ENCODE assay signal across 8 mouse cellular contexts in genomic region chr3:55242422-55243055, GRCm38 (mm10). TPM values are rescaled to one million over a fixed set of nuclear protein-coding genes. Genes with fewer than 3 reads are reported as not detected.
DNase-seq lines count a peak whose midpoint lies in the region; ATAC-seq and TF ChIP-seq lines count a peak whose summit lies in the region.

No protein-coding gene starts in this region.

- H3K4me2 ChIP-seq in forebrain, embryonic 16.5 days (ENCODE audit: low read length) = peak overlapping the region; percentile 62
- peak overlapping the region; percentile 35; the same call in 1 of the 2 replicates for H3K4me2 ChIP-seq in liver, postnatal 0 days (ENCODE audit: low read depth, low read length)

- H3K9me3 ChIP-seq in forebrain, embryonic 16.5 days (ENCODE audit: control insufficient read depth, low read length) = no peaks in the 10 kb centered on the region
- H3K9me3 ChIP-seq in liver, postnatal 0 days (ENCODE audit: low read length) = no peaks in the 10 kb centered on the region

- peak overlapping the region; percentile 21 for H3K4me3 ChIP-seq in C2C12 (ENCODE audit: insufficient read depth, poor library complexity, severe bottlenecking)
- H3K4me3 ChIP-seq in forebrain, embryonic 16.5 days (replicated peaks; ENCODE audit: low read length) = peak overlapping the region; percentile 94
- H3K4me3 ChIP-seq in liver, postnatal 0 days (ENCODE audit: low read depth, low read length) = no peak overlapping the region

- ATAC-seq in forebrain, embryonic 16.5 days = peak; percentile 95
- ATAC-seq in liver, postnatal 0 days = no peak
- no peak for ATAC-seq in megakaryocyte-erythroid progenitor cell, adult 5-6 weeks (replicated peaks; ENCODE audit: low FRiP score, low TSS enrichment, poor library complexity, severe bottlenecking)

- H3K36me3 ChIP-seq in C2C12 (ENCODE audit: control insufficient read depth, insufficient read depth) = no peaks in the 10 kb centered on the region
- peaks cover 4% of the 10 kb centered on the region; the same call in 1 of the 2 replicates for H3K36me3 ChIP-seq in forebrain, embryonic 16.5 days (ENCODE audit: control insufficient read depth, insufficient read depth)
- H3K36me3 ChIP-seq in liver, postnatal 0 days (replicated peaks; ENCODE audit: insufficient read depth, low read length) = no peaks in the 10 kb centered on the region

- peak overlapping the region; percentile 99 for H3K9ac ChIP-seq in forebrain, embryonic 16.5 days (replicated peaks; ENCODE audit: low read depth, low read length)
- H3K9ac ChIP-seq in liver, postnatal 0 days (replicated peaks) = no peak overlapping the region

- TF ChIP-seq CTCF in C2C12 (IDR thresholded peaks at IDR 0.05; ENCODE audit: control insufficient read depth, insufficient read depth, insufficient read length) = no peak
- no peak for TF ChIP-seq CTCF in liver, postnatal 0 days (IDR thresholded peaks at IDR 0.05; ENCODE audit: low read depth)

- intact Hi-C loops in heart, postnatal 10 days (cut with DNase I) = loop anchor here (5.0 kb wide), 1 partner anchor 110 kb away; no protein-coding TSS in a partner anchor

- H3K27ac ChIP-seq in forebrain, embryonic 16.5 days (ENCODE audit: low read length) = peak overlapping the region; percentile 97
- H3K27ac ChIP-seq in liver, postnatal 0 days (ENCODE audit: low read depth) = no peak overlapping the region

- 1% methylated on average over 38 of the region's 45 CpGs for WGBS in forebrain, embryonic 16.5 days
- 1% methylated on average over 43 of the region's 45 CpGs for WGBS in liver, postnatal 0 days (ENCODE audit: insufficient replicate concordance)

- H3K79me3 ChIP-seq in C2C12 (ENCODE audit: low read depth) = no peaks in the 10 kb centered on the region

- DNase-seq in cerebellum, adult 18-20 months = peak; percentile 30 to 34
- DNase-seq in heart, postnatal 10 days = peak; percentile 80 to 83
- peak; percentile 82 to 87 for DNase-seq in layer of hippocampus, adult 18-20 months (ENCODE audit: low spot score in 2 of 2)
- no peak for DNase-seq in liver, postnatal 0 days
- DNase-seq in ovary, postnatal 14 days (ENCODE audit: low spot score) = peak; percentile 55

- no peaks in the 10 kb centered on the region for H3K79me2 ChIP-seq in C2C12 (ENCODE audit: control insufficient read depth, insufficient read depth)

- H3K27me3 ChIP-seq in C2C12 (ENCODE audit: control insufficient read depth, insufficient read depth, insufficient read length) = no peaks in the 10 kb centered on the region
- no peaks in the 10 kb centered on the region for H3K27me3 ChIP-seq in forebrain, embryonic 16.5 days (replicated peaks; ENCODE audit: control insufficient read depth, insufficient read depth, low read length)
- peaks cover 22% of the 10 kb centered on the region for H3K27me3 ChIP-seq in liver, postnatal 0 days (ENCODE audit: insufficient read depth, low read length)

- TF ChIP-seq EP300 in liver, postnatal 0 days (IDR thresholded peaks at IDR 0.05; ENCODE audit: low read depth) = no peak

- peak overlapping the region; percentile 56 for H3ac ChIP-seq in C2C12 (ENCODE audit: control insufficient read depth, insufficient read length, low read depth)

- H3K4me1 ChIP-seq in forebrain, embryonic 16.5 days (replicated peaks; ENCODE audit: control insufficient read depth, insufficient read depth, low read length) = peaks cover 33% of the 10 kb centered on the region
- H3K4me1 ChIP-seq in liver, postnatal 0 days (ENCODE audit: insufficient read depth) = no peaks in the 10 kb centered on the region

TF ChIP-seq in C2C12, 6 proteins besides CTCF, POLR2A, EP300 and RAD21:
- TF ChIP-seq MAX (IDR thresholded peaks at IDR 0.05) (no peak), FOSL1 (IDR thresholded peaks at IDR 0.05; ENCODE audit: insufficient read depth, low read length, poor library complexity, severe bottlenecking) (no peak), USF1 (IDR thresholded peaks at IDR 0.05; ENCODE audit: low read depth) (no peak), MYOG (IDR thresholded peaks at IDR 0.05; ENCODE audit: control insufficient read depth, extremely low read depth, insufficient read length) (no peak), CEBPB (IDR thresholded peaks at IDR 0.05; ENCODE audit: low read depth) (no peak), MYOD1 (IDR thresholded peaks at IDR 0.05; ENCODE audit: control insufficient read depth, insufficient read length, low read depth) (no peak)

RNA-seq across cellular contexts. Expression of gene Dclk1, which starts 0.4 kb away (rescaled TPM):
- 2.2 TPM for polyA plus RNA-seq in C2C12 (2012; fragmentation: generic; extraction: Trizol)
- 255 and 277 TPM in 2 replicates for polyA plus RNA-seq in forebrain, embryonic 16.5 days (2015; fragmentation: Nextera tagmentation; extraction: Ambion mirVana)
- total RNA-seq in heart, postnatal 10 days (2021) = 10 to 100 TPM; 11.9 to 13.0 TPM
- total RNA-seq in layer of hippocampus, adult 18-20 months (2021) = 100 to 1,000 TPM; 528 to 532 TPM
- 0.11 and 0.28 TPM in 2 replicates for polyA plus RNA-seq in liver, postnatal 0 days (2015; fragmentation: Nextera tagmentation; extraction: Ambion mirVana)
- total RNA-seq in megakaryocyte-erythroid progenitor cell, adult 5-6 weeks (2014; fragmentation: Nextera tagmentation) = not detected in 2 replicates
- not detected in 2 replicates for total RNA-seq in megakaryocyte-erythroid progenitor cell, adult 5-6 weeks (2017)

Comparison
In these comparisons a context has a peak if more than half of its experiments do, and no peak if none do; other contexts are left out.
1. RNA of gene Dclk1, which starts 0.4 kb away (total RNA-seq): 528 to 532 TPM in layer of hippocampus, adult 18-20 months; 11.9 to 13.0 TPM in heart, postnatal 10 days and not detected in megakaryocyte-erythroid progenitor cell, adult 5-6 weeks; every median in the first group is over 10 times any median in the second.